Mouse (Mus musculus) liver, postnatal 0 days (tissue): Measurements from ENCODE around the gene Gm20388. TPM values are rescaled to one million over a fixed set of nuclear protein-coding genes. Genes with fewer than 3 reads are reported as not detected.
A peak's percentile ranks its signal among the peaks of the same experiment; 100 is the strongest.

Source experiments
- ATAC-seq: fragments of 200-750 bp; cut with Nextera tagmentation; 2 replicates; pipeline ENCODE4 v1.8.0; 2017; ENCODE audit warnings: mild to moderate bottlenecking, moderate library complexity
- DNase-seq: peaks from one replicate; pipeline ENCODE4 v3.0.0-alpha.2; 2016
- H3K27ac ChIP-seq: fragments of 300-500 bp; sonication (generic); 2 replicates; pipeline ENCODE4 v1.5.1; 2014; ENCODE audit warnings: antibody characterized with exemption, moderate library complexity, mild to moderate bottlenecking, low read depth
- H3K27me3 ChIP-seq: fragments of 300-500 bp; sonication (generic); 2 replicates; pipeline ENCODE4 v1.6.1; 2014; ENCODE audit warnings: low read length, control low read depth, mixed read lengths; ENCODE audit not compliant: insufficient read depth
- H3K36me3 ChIP-seq: fragments of 300-500 bp; sonication (generic); replicated peaks from 2 replicates; pipeline ENCODE4 v1.6.1; 2014; ENCODE audit warnings: mild to moderate bottlenecking, control low read depth, low read length, moderate library complexity, mixed read lengths; ENCODE audit not compliant: insufficient read depth
- H3K4me1 ChIP-seq: fragments of 300-500 bp; sonication (generic); 2 replicates; pipeline ENCODE4 v1.6.1; 2014; ENCODE audit warnings: antibody characterized with exemption, mild to moderate bottlenecking, control low read depth; ENCODE audit not compliant: insufficient read depth
- H3K4me2 ChIP-seq: fragments of 300-500 bp; sonication (generic); 2 replicates; pipeline ENCODE4 v1.6.1; 2014; ENCODE audit warnings: low read depth, mild to moderate bottlenecking, low read length, moderate library complexity, mixed read lengths
- H3K4me3 ChIP-seq: fragments of 300-500 bp; sonication (generic); 2 replicates; pipeline ENCODE4 v1.5.1; 2014; ENCODE audit warnings: low read depth, low read length
- H3K9ac ChIP-seq: fragments of 300-500 bp; sonication (generic); replicated peaks from 2 replicates; pipeline ENCODE4 v1.6.1; 2014; ENCODE audit warnings: mild to moderate bottlenecking, moderate library complexity
- H3K9me3 ChIP-seq: fragments of 300-500 bp; sonication (generic); 2 replicates; pipeline ENCODE4 v1.6.1; 2016; ENCODE audit warnings: mild to moderate bottlenecking, control low read depth, low read length, mixed read lengths
- CTCF ChIP-seq: sonication (generic); IDR thresholded peaks from 2 replicates; pipeline ENCODE4 v1.5.1; 2016; ENCODE audit warnings: antibody characterized with exemption, low read depth
- EP300 ChIP-seq: IDR thresholded peaks from 2 replicates; pipeline ENCODE4 v1.6.1; 2016; ENCODE audit warnings: antibody characterized with exemption, low read depth, mild to moderate bottlenecking
- WGBS: fragments of 180-500 bp; shearing (Covaris S2); extraction: QIAGEN DNeasy Blood & Tissue Kit; methylation state at CpG from one replicate; pipeline ENCODE4 v1.1.7; 2014; ENCODE audit not compliant: insufficient replicate concordance; 5-methylcytosine and 5-hydroxymethylcytosine counted together
- polyA plus RNA-seq: library from polyadenylated mRNA; unstranded; fragments of >200 nt; fragmentation: Nextera tagmentation; extraction: Ambion mirVana; gene quantifications from 2 replicates; pipeline ENCODE4 v1.2.1, GENCODE M21; 2015

Gene Gm20388
- polyA plus RNA-seq, 1 experiment from 2014 or later = not detected

DNA sequence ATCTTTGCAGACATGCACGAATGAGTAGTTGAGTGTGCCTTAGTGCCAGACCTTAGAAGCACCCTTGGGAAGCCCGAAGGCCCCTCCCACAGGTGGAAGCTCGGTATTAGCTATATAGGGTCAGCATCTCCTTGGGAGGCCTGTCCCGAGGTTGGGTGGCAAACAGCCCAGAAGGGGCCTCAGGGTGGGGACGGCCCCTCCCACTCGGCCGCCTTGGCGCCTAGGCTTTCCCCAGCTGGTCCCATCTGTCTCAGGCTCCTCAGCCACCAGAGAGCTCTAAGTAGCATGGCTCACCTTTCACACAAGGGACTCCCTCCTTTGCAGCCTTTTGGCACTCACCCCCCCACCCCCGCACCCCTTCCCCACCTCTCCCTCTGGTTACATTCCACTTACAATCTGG is 273.7 kb downstream of the Gm20388 start:
- Histone ChIP-seq H3K36me3 (no peaks in the 10 kb centered on the region), H3K9me3 (no peaks in the 10 kb centered on the region), H3K4me2 (no peak overlapping the region), H3K9ac (no peak overlapping the region), H3K27me3 (no peaks in the 10 kb centered on the region), H3K4me1 (no peaks in the 10 kb centered on the region), H3K4me3 (no peak overlapping the region), H3K27ac (no peak overlapping the region)
- 40% methylated on average over 9 of the region's 9 CpGs for WGBS
- DNase-seq (no peak), ATAC-seq (no peak)
- TF ChIP-seq CTCF (no peak), EP300 (no peak)

DNA sequence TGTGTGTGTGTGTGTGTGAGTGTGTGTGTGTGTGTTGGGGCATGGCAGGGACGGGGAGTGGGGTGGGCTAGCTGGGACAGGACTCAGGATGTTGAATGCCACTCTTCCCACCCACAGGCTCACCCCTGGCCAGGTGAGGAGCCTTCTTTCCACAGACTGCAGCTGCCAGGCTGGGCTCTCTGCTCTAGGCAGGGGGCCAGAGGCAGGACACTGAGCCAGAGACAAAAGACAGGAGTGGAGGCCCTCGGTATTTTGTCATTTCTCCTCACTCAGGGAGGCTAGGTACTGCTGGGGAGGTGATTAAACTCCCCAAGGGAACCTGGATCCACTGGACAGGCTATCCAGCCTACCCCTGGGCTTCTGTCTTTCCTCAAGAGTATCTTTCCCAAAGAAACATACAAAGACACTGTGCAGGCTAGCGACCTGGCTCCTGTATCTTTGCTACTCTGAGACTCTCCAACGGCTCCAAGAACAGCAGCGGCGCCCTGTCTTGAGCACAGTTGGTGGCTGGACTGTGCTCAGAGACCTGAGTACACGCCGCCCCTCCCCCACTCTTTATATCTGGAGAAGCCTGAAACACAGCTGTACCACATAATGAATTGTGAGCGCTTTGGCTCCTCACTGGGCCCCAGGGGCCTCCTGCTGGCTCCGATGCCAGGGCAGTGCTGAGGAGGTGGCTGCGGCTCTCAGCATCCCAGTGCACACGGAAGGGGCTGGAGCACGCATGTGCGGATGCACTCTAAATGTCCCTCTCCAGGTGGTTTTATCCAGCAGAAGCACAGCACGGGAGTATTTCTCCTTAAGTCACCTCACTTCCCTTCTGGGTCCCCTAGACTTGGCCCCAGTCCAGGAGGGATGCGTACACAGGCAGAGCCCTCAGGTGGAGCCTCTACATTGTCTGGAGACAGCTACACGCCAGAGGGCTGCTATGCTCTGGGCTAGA is 274.5 kb downstream of the Gm20388 start:
- Histone ChIP-seq H3K4me2 (no peak overlapping the region), H3K27me3 (no peaks in the 10 kb centered on the region), H3K4me1 (0 out of 2 replicates have a peak, but pooled peaks cover under 1% of the 10 kb centered on the region), H3K27ac (no peak overlapping the region), H3K9me3 (no peaks in the 10 kb centered on the region), H3K9ac (no peak overlapping the region), H3K36me3 (no peaks in the 10 kb centered on the region), H3K4me3 (no peak overlapping the region)
- 49% methylated on average over 16 of the region's 17 CpGs for WGBS
- no peak for ATAC-seq
- no peak for TF ChIP-seq EP300
- no peak for TF ChIP-seq CTCF
- DNase-seq = no peak

GRCm38 (mm10) chr8:120186454-120186853 is 275.8 kb downstream of the Gm20388 start:
- ATAC-seq (no peak), DNase-seq (no peak)

GRCm38 (mm10) chr8:120188510-120188909 is 277.9 kb downstream of the Gm20388 start:
- DNase-seq = no peak
- H3K27ac ChIP-seq = no peak overlapping the region

More at GRCm38 (mm10) chr8:120186454-120186853, 275.8 kb downstream of the Gm20388 start:
- Histone ChIP-seq H3K9me3 (no peaks in the 10 kb centered on the region), H3K36me3 (no peaks in the 10 kb centered on the region), H3K27me3 (no peaks in the 10 kb centered on the region), H3K4me3 (no peak overlapping the region), H3K4me1 (0 out of 2 replicates have a peak, but pooled peaks cover 3% of the 10 kb centered on the region), H3K9ac (no peak overlapping the region), H3K27ac (no peak overlapping the region), H3K4me2 (no peak overlapping the region)
- TF ChIP-seq EP300 (no peak), CTCF (no peak)
- WGBS = 65% methylated on average over 8 of the region's 8 CpGs

DNA sequence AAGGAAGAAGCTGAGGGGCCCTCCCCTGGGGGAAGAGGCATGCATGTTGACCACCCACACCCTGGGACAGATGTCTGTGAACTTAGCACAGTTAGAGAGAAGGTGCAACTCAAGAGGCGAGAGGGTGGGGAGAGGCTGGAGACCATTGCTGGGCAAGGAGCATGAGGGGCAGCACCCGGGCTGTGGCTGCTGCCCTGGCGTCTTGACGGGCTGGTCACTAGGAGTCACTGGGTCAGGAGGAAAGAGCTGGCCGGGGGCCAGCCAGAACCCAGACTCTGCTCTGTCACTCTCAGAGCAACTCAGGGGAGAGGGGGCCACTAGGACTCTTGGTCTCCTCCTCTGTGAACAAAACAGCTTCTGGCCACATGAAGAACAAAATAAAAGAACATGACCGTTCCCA is 278.8 kb downstream of the Gm20388 start:
- Histone ChIP-seq H3K4me3 (no peak overlapping the region), H3K4me1 (0 out of 2 replicates have a peak, but pooled peaks cover 3% of the 10 kb centered on the region), H3K4me2 (no peak overlapping the region), H3K9me3 (no peaks in the 10 kb centered on the region), H3K9ac (no peak overlapping the region), H3K27me3 (no peaks in the 10 kb centered on the region), H3K36me3 (no peaks in the 10 kb centered on the region), H3K27ac (no peak overlapping the region)
- DNase-seq (no peak), ATAC-seq (no peak)
- 58% methylated on average over 6 of the region's 6 CpGs for WGBS
- TF ChIP-seq EP300 = no peak
- TF ChIP-seq CTCF = no peak

More at GRCm38 (mm10) chr8:120188510-120188909, 277.9 kb downstream of the Gm20388 start:
- Histone ChIP-seq H3K9ac (no peak overlapping the region), H3K4me3 (no peak overlapping the region), H3K4me2 (no peak overlapping the region), H3K9me3 (no peaks in the 10 kb centered on the region), H3K27me3 (no peaks in the 10 kb centered on the region), H3K36me3 (no peaks in the 10 kb centered on the region), H3K4me1 (0 out of 2 replicates have a peak, but pooled peaks cover 3% of the 10 kb centered on the region)
- TF ChIP-seq CTCF (no peak), EP300 (no peak)
- ATAC-seq = no peak
- 68% methylated on average over 6 of the region's 6 CpGs for WGBS

GRCm38 (mm10) chr8:120190107-120190809 is 279.6 kb downstream of the Gm20388 start:
- Histone ChIP-seq H3K9me3 (no peaks in the 10 kb centered on the region), H3K27me3 (no peaks in the 10 kb centered on the region), H3K4me1 (0 out of 2 replicates have a peak, but pooled peaks cover 3% of the 10 kb centered on the region), H3K27ac (no peak overlapping the region), H3K36me3 (no peaks in the 10 kb centered on the region), H3K4me2 (no peak overlapping the region), H3K9ac (no peak overlapping the region), H3K4me3 (no peak overlapping the region)
- TF ChIP-seq CTCF (no peak), EP300 (no peak)
- DNase-seq (no peak), ATAC-seq (peak; percentile 11; the same call in 1 of the 2 replicates)
- 77% methylated on average over 17 of the region's 17 CpGs for WGBS
